9 mouse cellular contexts compared by ENCODE assay signal in the genomic region with DNA sequence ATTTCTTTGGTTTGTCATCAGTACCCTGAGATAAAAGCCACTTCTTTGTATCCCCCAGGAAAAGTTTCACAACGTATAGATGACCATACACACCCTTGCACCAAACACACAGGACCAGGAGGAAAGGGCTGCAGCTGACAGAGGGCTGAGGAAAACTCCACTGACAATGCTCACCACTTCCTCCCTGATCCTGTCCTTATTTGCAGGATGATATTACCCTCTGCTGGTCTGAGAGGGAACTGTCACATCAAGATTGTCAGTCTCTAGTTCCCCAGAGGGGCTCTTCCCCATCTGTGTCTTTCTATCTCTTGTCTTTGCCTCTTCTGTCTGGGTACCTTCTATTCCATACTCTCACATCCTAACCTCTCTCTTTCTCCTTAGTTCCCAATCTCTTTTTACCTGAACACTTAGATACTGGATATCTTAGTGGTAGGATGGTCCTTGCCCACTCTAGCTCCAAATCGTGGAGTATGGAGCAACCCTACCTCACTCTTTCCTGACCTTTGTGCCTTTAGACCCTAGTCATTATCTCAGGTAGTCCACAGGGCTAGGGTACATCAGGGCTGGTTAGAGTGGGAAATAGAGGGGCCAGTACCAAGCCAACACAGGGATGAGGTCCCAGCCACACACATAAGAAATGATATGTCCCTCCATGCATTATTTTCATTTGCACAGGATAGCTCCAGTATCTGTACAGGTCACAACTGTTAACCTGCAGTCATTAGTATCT. TPM values are rescaled to one million over a fixed set of nuclear protein-coding genes. Genes with fewer than 3 reads are reported as not detected.
A peak's percentile ranks its signal among the peaks of the same experiment; 100 is the strongest.
DNase-seq lines count a peak whose midpoint lies in the region; ATAC-seq and TF ChIP-seq lines count a peak whose summit lies in the region.
"Had no signal": no experiment of that assay in that cellular context is flagged by ENCODE, and none has a peak within 500 bp of the region (broad histone marks: within the 10 kb centered on the region; RNA-seq: fewer than 3 reads in every experiment).

No protein-coding gene starts in this region.

- DNase-seq in kidney, adult 2 months = peak; percentile 59
- peak; percentile 22 for DNase-seq in ES-E14 (ENCODE audit: low read depth, low spot score)
- peak; percentile 7 for DNase-seq in cerebellum, adult 9-10 months
- DNase-seq in heart, postnatal 14 days = peak; percentile 38 to 68
- DNase-seq in layer of hippocampus, adult 8-10 months (ENCODE audit: low spot score in 2 of 2) = peak; percentile 11 to 18
- DNase-seq in midbrain, postnatal 0 days (ENCODE audit: low spot score) = peak; percentile 84
- DNase-seq in yolk sac, embryonic 10.5 days (ENCODE audit: low spot score) = peak; percentile 14

- peak; percentile 67 for TF ChIP-seq CTCF in kidney, adult 2 months (conservative IDR thresholded peaks at IDR 0.05; ENCODE audit: insufficient read depth, insufficient read length, low read depth, low read length)
- peak; percentile 96 for TF ChIP-seq CTCF in midbrain, postnatal 0 days (IDR thresholded peaks at IDR 0.05)

- H3K27me3 ChIP-seq in kidney, adult 2 months (replicated peaks; ENCODE audit: control insufficient read depth, insufficient read depth, low read length) = no peaks in the 10 kb centered on the region
- no peaks in the 10 kb centered on the region for H3K27me3 ChIP-seq in kidney, embryonic 15.5 days
- no peaks in the 10 kb centered on the region for H3K27me3 ChIP-seq in midbrain, postnatal 0 days (ENCODE audit: insufficient read depth, low read length)

- no peak overlapping the region for H3K9ac ChIP-seq in kidney, embryonic 15.5 days
- no peak overlapping the region for H3K9ac ChIP-seq in ES-E14 (ENCODE audit: insufficient read depth, low read depth, low read length, poor library complexity, severe bottlenecking)
- H3K9ac ChIP-seq in midbrain, postnatal 0 days (replicated peaks; ENCODE audit: low read length, poor library complexity, severe bottlenecking) = no peak overlapping the region

- TF ChIP-seq POLR2A in kidney, adult 2 months (IDR thresholded peaks at IDR 0.05; ENCODE audit: low read depth, low read length) = no peak

- H3K27ac ChIP-seq in kidney, adult 2 months (ENCODE audit: insufficient read depth, low read depth, low read length) = no peak overlapping the region
- H3K27ac ChIP-seq in kidney, embryonic 15.5 days = no peak overlapping the region
- no peak overlapping the region for H3K27ac ChIP-seq in ES-E14 (ENCODE audit: insufficient read depth, low read depth, low read length, poor library complexity, severe bottlenecking)
- no peak overlapping the region for H3K27ac ChIP-seq in midbrain, postnatal 0 days (ENCODE audit: low read depth, low read length)

- 49% methylated on average over 2 of the region's 2 CpGs for WGBS in kidney, adult 2 months
- 54% methylated on average over 2 of the region's 2 CpGs for WGBS in kidney, embryonic 15.5 days
- 62% methylated on average over 2 of the region's 2 CpGs for WGBS in midbrain, postnatal 0 days

- in situ Hi-C loops in ES-E14 (cut with MboI; ENCODE audit: low sequenced_read_pairs in 2 of 2, unreplicated experiment in 2 of 2) = loop anchor here (5.0 to 10.0 kb wide), 2 partner anchors 183 to 186 kb away; no protein-coding TSS in a partner anchor

- H3K4me2 ChIP-seq in kidney, embryonic 15.5 days = no peak overlapping the region
- H3K4me2 ChIP-seq in midbrain, postnatal 0 days (ENCODE audit: low read depth, low read length, poor library complexity, severe bottlenecking) = no peak overlapping the region

- no peaks in the 10 kb centered on the region for H3K9me3 ChIP-seq in kidney, embryonic 15.5 days (replicated peaks)
- no peaks in the 10 kb centered on the region for H3K9me3 ChIP-seq in ES-E14 (ENCODE audit: control insufficient read depth, insufficient read depth, low read depth, low read length)
- no peaks in the 10 kb centered on the region for H3K9me3 ChIP-seq in midbrain, postnatal 0 days (ENCODE audit: low read length)

- H3K36me3 ChIP-seq in kidney, adult 2 months (ENCODE audit: control insufficient read depth, insufficient read depth, low read length) = no peaks in the 10 kb centered on the region
- peaks cover 14% of the 10 kb centered on the region for H3K36me3 ChIP-seq in kidney, embryonic 15.5 days
- peaks cover 14% of the 10 kb centered on the region for H3K36me3 ChIP-seq in ES-E14 (ENCODE audit: control insufficient read depth, insufficient read depth, low read length, poor library complexity, severe bottlenecking)
- H3K36me3 ChIP-seq in midbrain, postnatal 0 days (ENCODE audit: insufficient read depth, low read length) = no peaks in the 10 kb centered on the region

- H3K4me1 ChIP-seq in kidney, adult 2 months (ENCODE audit: control insufficient read depth, insufficient read depth, low read length) = no peaks in the 10 kb centered on the region
- H3K4me1 ChIP-seq in kidney, embryonic 15.5 days = no peaks in the 10 kb centered on the region
- no peaks in the 10 kb centered on the region for H3K4me1 ChIP-seq in ES-E14 (ENCODE audit: control insufficient read depth in 2 of 2, insufficient read depth in 2 of 2, low read length in 2 of 2, poor library complexity in 1 of 2)
- H3K4me1 ChIP-seq in midbrain, postnatal 0 days (ENCODE audit: insufficient read depth, low read length) = no peaks in the 10 kb centered on the region

- no peak; the same call in 1 of the 2 replicates for ATAC-seq in kidney, embryonic 15.5 days (replicated peaks; ENCODE audit: low FRiP score)
- ATAC-seq in midbrain, postnatal 0 days (ENCODE audit: low FRiP score) = peak; percentile 85

- intact Hi-C loops in heart, postnatal 14 days (cut with DNase I) = loop anchor here (1.0 to 10.0 kb wide), 4 partner anchors 77 to 396 kb away; no protein-coding TSS in a partner anchor

- no peak overlapping the region for H3K4me3 ChIP-seq in kidney, adult 2 months (ENCODE audit: insufficient read depth, low read depth, low read length)
- H3K4me3 ChIP-seq in kidney, embryonic 15.5 days (replicated peaks) = no peak overlapping the region
- no peak overlapping the region for H3K4me3 ChIP-seq in ES-E14 (ENCODE audit: insufficient read depth in 1 of 2, low read depth in 1 of 2, low read length in 2 of 2, poor library complexity in 1 of 2, severe bottlenecking in 1 of 2)
- no peak overlapping the region for H3K4me3 ChIP-seq in midbrain, postnatal 0 days (ENCODE audit: low read depth, low read length)

TF ChIP-seq in ES-E14, 5 proteins besides CTCF, POLR2A, EP300 and RAD21:
- TF ChIP-seq MAFK (IDR thresholded peaks at IDR 0.05; ENCODE audit: insufficient read depth, low read depth, low read length) (no peak), ZC3H11A (IDR thresholded peaks at IDR 0.05; ENCODE audit: borderline replicate concordance, low read depth, low read length) (peak; percentile 63; the same call in 1 of the 2 replicates)

RNA-seq across cellular contexts. Expression of a gene that starts 29.7 kb away (rescaled TPM):
- polyA plus RNA-seq in kidney, adult 2 months (2012; rRNA removed) = 0.22 and 0.25 TPM in 2 replicates
- polyA plus RNA-seq in kidney, embryonic 15.5 days (2015; fragmentation: Nextera tagmentation; extraction: Ambion mirVana) = 43.0 and 43.9 TPM in 2 replicates
- 26.1 and 43.0 TPM in 2 replicates for total RNA-seq in ES-E14 (2012; rRNA removed)
- 1 to 10 TPM in 1 of 2 experiments, under 1 TPM in 1; 0.62 to 1.4 TPM for total RNA-seq in heart, postnatal 14 days (2021)
- 1 to 10 TPM in 1 of 4 experiments, under 1 TPM in 3; 0.34 to 2.2 (median 0.65) TPM for total RNA-seq in layer of hippocampus, adult 8-10 months (2022)
- total RNA-seq in midbrain, postnatal 0 days (2014; rRNA removed) = 2.5 and 5.5 TPM in 2 replicates
- polyA plus RNA-seq in midbrain, postnatal 0 days (2015; fragmentation: Nextera tagmentation; extraction: Ambion mirVana) = 8.2 and 9.5 TPM in 2 replicates

RNA-seq across cellular contexts. Expression of a gene that starts 29.8 kb away (rescaled TPM):
- polyA plus RNA-seq in kidney, adult 2 months (2012; rRNA removed) = 18.0 and 20.2 TPM in 2 replicates
- 47.8 and 48.1 TPM in 2 replicates for polyA plus RNA-seq in kidney, embryonic 15.5 days (2015; fragmentation: Nextera tagmentation; extraction: Ambion mirVana)
- total RNA-seq in ES-E14 (2012; rRNA removed) = 25.3 and 26.6 TPM in 2 replicates
- 10 to 100 TPM; 23.3 to 24.8 TPM for total RNA-seq in heart, postnatal 14 days (2021)
- 100 to 1,000 TPM; 107 to 121 (median 112) TPM for total RNA-seq in layer of hippocampus, adult 8-10 months (2022)
- 84.1 and 111 TPM in 2 replicates for total RNA-seq in midbrain, postnatal 0 days (2014; rRNA removed)
- polyA plus RNA-seq in midbrain, postnatal 0 days (2015; fragmentation: Nextera tagmentation; extraction: Ambion mirVana) = 86.1 and 90.5 TPM in 2 replicates

RNA-seq across cellular contexts. Expression of a gene that starts 55.8 kb away (rescaled TPM):
- polyA plus RNA-seq in kidney, adult 2 months (2012; rRNA removed) = not detected in 2 replicates
- not detected in 2 replicates for polyA plus RNA-seq in kidney, embryonic 15.5 days (2015; fragmentation: Nextera tagmentation; extraction: Ambion mirVana)
- total RNA-seq in ES-E14 (2012; rRNA removed) = not detected in 2 replicates
- not detected for total RNA-seq in heart, postnatal 14 days (2021)
- total RNA-seq in layer of hippocampus, adult 8-10 months (2022) = not detected
- total RNA-seq in midbrain, postnatal 0 days (2014; rRNA removed) = not detected in 2 replicates
- not detected in 2 replicates for polyA plus RNA-seq in midbrain, postnatal 0 days (2015; fragmentation: Nextera tagmentation; extraction: Ambion mirVana)
- polyA plus RNA-seq: liver, embryonic 16.5 days had no signal

Comparison
In these comparisons a context has a peak if more than half of its experiments do, and no peak if none do; other contexts are left out.
1. DNase-seq: peak in every context shown above with its lines; median percentile 84 in midbrain, postnatal 0 days; 59 in kidney, adult 2 months; 53 in heart, postnatal 14 days; 22 in ES-E14; 14 in layer of hippocampus, adult 8-10 months; 14 in yolk sac, embryonic 10.5 days; 7 in cerebellum, adult 9-10 months.